Mouse (Mus musculus) cerebellum, postnatal 36 days (tissue): Measurements from ENCODE around the gene Dlx2.

Experiments
- DNase-seq, 2 experiments: peaks; one replicate each; pipeline ENCODE4 v3.0.0; 2021 to 2022; ENCODE audit warnings: mixed read lengths in 2 of 2

The Dlx2 gene

DNA sequence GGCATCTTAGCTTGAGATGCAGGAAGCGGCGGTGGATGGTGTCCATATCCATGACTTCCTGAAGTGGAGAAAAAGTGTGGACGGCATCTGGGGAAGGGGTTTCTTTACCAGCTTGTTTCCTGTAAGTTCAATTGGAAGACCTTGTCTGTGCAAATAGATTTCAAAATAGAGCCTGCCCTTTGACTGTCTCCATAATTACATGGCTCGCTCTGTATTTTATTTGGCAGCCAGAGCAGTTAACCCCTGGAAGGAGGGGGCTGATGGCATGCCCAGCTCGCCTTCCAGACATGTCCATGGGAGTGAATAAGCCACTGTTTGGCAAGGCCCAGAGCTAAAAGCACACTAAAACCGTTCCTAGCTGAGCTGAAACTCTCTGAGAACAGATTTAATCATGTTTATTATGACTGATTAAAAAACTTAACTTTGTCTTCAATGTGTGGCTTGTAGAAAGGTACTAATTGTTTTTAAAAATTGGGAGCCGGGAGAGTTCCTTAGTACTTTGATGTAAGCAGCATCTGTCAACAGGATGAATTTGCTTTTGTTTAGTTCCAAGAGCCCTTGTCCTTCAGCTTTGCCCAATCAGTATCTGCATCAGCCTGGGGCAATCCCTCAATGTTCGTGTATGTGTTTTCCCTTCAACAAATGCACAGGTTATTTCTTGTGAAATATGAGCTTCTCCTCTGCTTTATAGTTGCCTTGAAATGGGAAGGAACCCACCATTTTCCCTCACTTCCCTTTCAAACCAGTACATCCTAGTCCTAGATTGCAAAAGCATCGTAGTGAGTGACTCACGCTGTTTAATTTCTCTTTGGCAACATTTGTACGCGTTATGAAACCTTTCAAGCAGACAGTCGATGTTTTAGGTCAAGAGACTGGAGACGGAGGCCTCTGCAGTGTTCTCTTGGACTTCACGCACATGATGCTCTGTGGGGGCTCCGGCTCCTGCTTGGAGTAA lies 47.0 kb downstream of the Dlx2 start:
- DNase-seq, result no peak

DNA sequence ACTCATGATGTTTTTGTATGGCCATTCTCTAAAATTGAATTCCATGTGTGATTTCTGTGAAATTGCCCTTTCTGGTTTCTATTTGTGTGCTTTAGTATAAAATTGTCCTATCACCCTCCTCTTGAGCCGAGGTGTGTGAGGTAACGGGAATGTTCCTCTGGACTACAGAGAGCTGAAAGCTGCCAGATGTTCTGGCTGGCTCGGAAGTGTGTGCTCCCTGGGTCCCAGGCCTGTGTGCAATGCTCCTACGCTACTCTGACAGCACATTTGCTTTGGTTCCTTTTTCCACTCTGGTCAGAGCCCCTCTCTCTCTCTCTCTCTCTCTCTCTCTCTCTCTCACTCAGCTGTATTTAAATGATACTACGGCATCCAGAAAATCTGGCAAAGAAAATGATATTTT lies 49.4 kb downstream of the Dlx2 start:
- DNase-seq, result no peak

- no peak for DNase-seq
These were observed 51.6 kb downstream of the Dlx2 start for GRCm38 (mm10) chr2:71494971-71495370.

DNA sequence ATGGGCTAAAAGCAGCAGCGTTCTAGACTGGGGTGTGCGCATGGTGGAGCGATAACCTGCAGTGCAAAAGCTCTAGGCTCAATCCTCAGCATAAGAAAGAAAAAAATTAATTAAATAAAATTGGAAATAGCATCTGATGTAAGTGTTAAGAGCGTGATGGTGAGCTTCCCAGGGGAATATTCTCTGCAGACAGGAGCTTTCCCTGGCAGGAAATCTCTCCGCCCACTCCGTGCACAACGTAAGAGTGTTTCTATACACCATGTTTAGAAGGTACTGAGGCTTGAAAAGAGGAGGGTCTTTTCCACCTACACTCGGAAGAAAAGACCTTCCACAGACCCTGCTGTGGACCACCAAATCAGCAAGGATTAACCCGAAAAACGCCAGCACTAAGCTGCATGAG lies 52.1 kb downstream of the Dlx2 start:
- no peak for DNase-seq
